Mouse (Mus musculus) monocyte, adult 5-6 weeks (primary cell): ENCODE data around the gene Psme1. TPM values are rescaled to one million over a fixed set of nuclear protein-coding genes. Genes with fewer than 3 reads are reported as not detected.

Experiments used
- ATAC-seq: fragments of 153-309, 156-312 bp; replicated peaks from 2 replicates; pipeline ENCODE4 v1.8.0; 2017; ENCODE audit warnings: mild to moderate bottlenecking; ENCODE audit not compliant: low TSS enrichment, insufficient number of reproducible peaks, severe bottlenecking, poor library complexity, low FRiP score
- total RNA-seq: library from RNA; stranded (forward); fragments of 200-1000, 200-491, 200-594 nt; gene quantifications from 3 replicates; pipeline ENCODE4 v1.2.3, GENCODE M21; 2017

The Psme1 gene
- total RNA-seq, 1 experiment from 2014 or later = 318 TPM

DNA sequence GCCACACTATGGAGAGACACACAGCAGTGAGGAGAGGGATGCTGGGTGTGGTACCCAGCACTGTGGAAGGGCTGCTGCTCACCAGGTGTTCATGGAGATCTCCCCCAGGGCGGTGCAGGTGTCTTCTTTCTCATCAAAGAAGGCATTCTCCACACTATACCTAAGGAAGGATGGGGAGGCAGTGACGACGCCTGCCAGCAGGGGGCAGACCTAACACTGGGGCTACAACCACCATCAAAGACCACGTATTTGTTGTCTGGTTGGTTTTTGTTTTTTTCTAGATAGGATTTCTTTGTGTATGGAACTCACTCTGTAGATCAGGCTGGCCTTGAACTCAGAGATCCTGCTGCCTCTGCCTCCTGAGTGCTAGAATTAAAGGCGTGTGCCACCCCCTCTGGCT is 51.4 kb downstream of the Psme1 start:
- peak; percentile 59; the same call in 1 of the 2 replicates for ATAC-seq

Other genes with a start within 250 kb of the Psme1 start
- gene Dhrs4, start 99.4 kb upstream of the Psme1 start, total RNA-seq = 29.7 to 79.0 TPM (median 63.6 TPM) in 3 replicates
- gene Carmil3, start 87.5 kb upstream of the Psme1 start, total RNA-seq = not detected in 3 replicates
- not detected in 3 replicates for gene Cpne6, start 67.7 kb upstream of the Psme1 start, total RNA-seq
- not detected in 3 replicates for gene Nrl, start 53.1 kb upstream of the Psme1 start, total RNA-seq
- 17.3 to 21.1 TPM (median 18.2 TPM) in 3 replicates for gene Pck2, start 37.9 kb upstream of the Psme1 start, total RNA-seq
- gene Dcaf11, start 18.1 kb upstream of the Psme1 start, total RNA-seq = 70.5 to 154 TPM (median 91.7 TPM) in 3 replicates
- gene A730061H03Rik, start 17.7 kb upstream of the Psme1 start, total RNA-seq = 1.7 to 11.4 TPM in 2 of 3 replicates, not detected in the other
- gene Fitm1, start 2.5 kb upstream of the Psme1 start, total RNA-seq = not detected in 3 replicates
- gene Emc9, start 7.2 kb downstream of the Psme1 start, total RNA-seq = 10.5 to 13.0 TPM (median 12.1 TPM) in 3 replicates
- 275 to 334 TPM (median 300 TPM) in 3 replicates for gene Psme2, start 13.0 kb downstream of the Psme1 start, total RNA-seq
- gene Rnf31, start 13.6 kb downstream of the Psme1 start, total RNA-seq = 25.1 to 38.5 TPM (median 38.4 TPM) in 3 replicates
- 76.6 to 92.0 TPM (median 77.4 TPM) in 3 replicates for gene Irf9, start 25.4 kb downstream of the Psme1 start, total RNA-seq
- gene Rec8, start 39.9 kb downstream of the Psme1 start, total RNA-seq = 3.1 to 4.4 TPM (median 3.4 TPM) in 3 replicates
- 3.7 to 13.4 TPM (median 11.8 TPM) in 3 replicates for gene Ipo4, start 57.8 kb downstream of the Psme1 start, total RNA-seq
- gene Gm49378, start 59.8 kb downstream of the Psme1 start, total RNA-seq = 1.9 to 2.0 TPM in 2 of 3 replicates, not detected in the other
- gene Tm9sf1, start 65.7 kb downstream of the Psme1 start, total RNA-seq = 49.4 to 58.5 TPM (median 55.5 TPM) in 3 replicates
- gene Tssk4, start 72.1 kb downstream of the Psme1 start, total RNA-seq = 0.58 TPM in 1 of 3 replicates, not detected in the others
- 41.8 to 53.9 TPM (median 42.8 TPM) in 3 replicates for gene Mdp1, start 82.4 kb downstream of the Psme1 start, total RNA-seq
- 24.7 to 33.1 TPM (median 25.6 TPM) in 3 replicates for gene Gmpr2, start 93.8 kb downstream of the Psme1 start, total RNA-seq
- 224 to 272 TPM (median 230 TPM) in 3 replicates for gene Nedd8, start 94.0 kb downstream of the Psme1 start, total RNA-seq
- gene Tinf2, start 103.7 kb downstream of the Psme1 start, total RNA-seq = 42.6 to 96.3 TPM (median 46.5 TPM) in 3 replicates
- 0.49 to 4.7 TPM (median 1.5 TPM) in 3 replicates for gene Tgm1, start 135.8 kb downstream of the Psme1 start, total RNA-seq
- gene Rabggta, start 144.1 kb downstream of the Psme1 start, total RNA-seq = 19.8 to 29.6 TPM (median 20.8 TPM) in 3 replicates
- gene Dhrs1, start 167.6 kb downstream of the Psme1 start, total RNA-seq = 23.7 to 32.1 TPM (median 30.6 TPM) in 3 replicates
- gene Nop9, start 167.6 kb downstream of the Psme1 start, total RNA-seq = 11.9 to 15.0 TPM (median 13.8 TPM) in 3 replicates
- 1.0 to 1.3 TPM in 2 of 3 replicates, not detected in the other for gene Cideb, start 180.3 kb downstream of the Psme1 start, total RNA-seq
- 0.10 to 1.2 TPM (median 0.29 TPM) in 3 replicates for gene Ltb4r2, start 183.3 kb downstream of the Psme1 start, total RNA-seq
- gene Ltb4r1, start 187.8 kb downstream of the Psme1 start, total RNA-seq = 14.5 to 27.0 TPM (median 18.8 TPM) in 3 replicates
- gene Adcy4, start 206.0 kb downstream of the Psme1 start, total RNA-seq = 2.2 to 4.2 TPM (median 2.5 TPM) in 3 replicates
- 18.7 to 37.5 TPM (median 30.9 TPM) in 3 replicates for gene Ripk3, start 210.7 kb downstream of the Psme1 start, total RNA-seq
- not detected in 3 replicates for gene Nfatc4, start 245.0 kb downstream of the Psme1 start, total RNA-seq